Mouse (Mus musculus) brain, embryonic 14.5 days (tissue): ENCODE data around the gene Pgp. TPM values are rescaled to one million over a fixed set of nuclear protein-coding genes. Genes with fewer than 3 reads are reported as not detected.

Experiments used
- DNase-seq: peaks from one replicate; pipeline ENCODE4 v3.0.0-alpha.2; 2011; ENCODE audit warnings: low read depth
- CTCF ChIP-seq: fragments of 200-500 bp; IDR thresholded peaks from 2 replicates; pipeline ENCODE4 v1.5.1; 2012; ENCODE audit warnings: inconsistent platforms, mild to moderate bottlenecking, moderate library complexity, borderline replicate concordance; ENCODE audit not compliant: insufficient read depth, insufficient read length; ENCODE audit errors: extremely low read depth
- POLR2A ChIP-seq: fragments of 200-500 bp; IDR thresholded peaks from 2 replicates; pipeline ENCODE4 v1.6.1; 2012; ENCODE audit warnings: mild to moderate bottlenecking, inconsistent platforms, borderline replicate concordance; ENCODE audit not compliant: poor library complexity, insufficient read depth, insufficient read length, severe bottlenecking; ENCODE audit errors: extremely low read depth
- polyA plus RNA-seq: library from polyadenylated mRNA; depleted of rRNA; stranded (reverse); fragments of >200 nt; gene quantifications from 2 replicates; pipeline ENCODE4 v1.2.3, GENCODE M21; 2012

Gene Pgp
- polyA plus RNA-seq, 1 experiment, result 49.6 TPM

DNA sequence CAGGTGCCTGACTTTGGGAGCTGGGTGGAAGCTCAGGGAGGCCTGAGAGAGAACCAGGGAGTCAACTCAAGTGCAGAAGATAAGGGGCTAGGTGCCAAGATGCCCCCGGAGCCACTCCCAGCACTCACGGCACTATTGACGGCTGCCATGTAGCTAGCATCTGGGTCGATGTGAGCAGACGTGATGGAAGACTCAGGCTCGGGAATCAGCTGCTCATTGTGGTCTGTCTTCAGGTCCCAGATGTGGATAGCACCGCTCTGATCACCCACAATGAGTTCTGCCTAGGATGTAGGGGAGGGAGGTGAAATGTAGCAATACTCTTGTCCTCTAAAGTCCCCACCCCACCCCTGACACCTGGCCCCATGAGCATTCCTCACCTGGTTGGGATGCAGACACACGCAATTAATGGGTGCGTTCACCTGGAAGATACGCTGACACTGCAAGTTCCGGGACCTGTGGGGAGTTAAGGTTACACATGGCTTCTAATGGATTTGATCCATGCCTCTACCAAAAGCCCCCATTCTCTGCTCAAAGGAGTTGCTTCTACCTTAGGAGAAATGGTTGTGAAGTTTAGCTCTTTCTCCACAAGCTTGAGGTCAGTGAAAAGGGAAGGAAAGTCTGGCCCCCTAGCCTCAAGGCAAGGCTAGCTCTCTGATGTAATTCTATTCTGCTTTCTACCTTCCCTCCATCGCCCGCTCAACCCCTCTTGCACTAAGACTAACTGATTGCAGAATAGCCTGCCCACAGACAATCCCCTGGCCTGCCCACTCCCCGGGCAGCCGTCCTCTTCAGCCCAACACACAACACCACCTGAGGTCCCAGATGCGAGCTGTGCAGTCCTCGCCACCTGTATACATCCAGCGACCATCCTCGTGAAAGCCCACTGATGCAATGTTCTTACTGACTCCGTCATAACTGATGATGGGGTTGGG lies 7.1 kb downstream of the Pgp start:
- no peak for DNase-seq
- TF ChIP-seq CTCF, result no peak
- no peak for TF ChIP-seq POLR2A

- TF ChIP-seq POLR2A, result no peak
- TF ChIP-seq CTCF, result no peak
- DNase-seq, result no peak
These were observed 7.9 kb downstream of the Pgp start for GRCm38 (mm10) chr17:24477985-24478600.

GRCm38 (mm10) chr17:24478663-24479380 lies 8.6 kb downstream of the Pgp start, which contains the start of gene Mlst8:
Gene Mlst8 (minus strand): TSS chr17:24479078.
- peak; percentile 98 for DNase-seq
- TF ChIP-seq POLR2A, result peak; percentile 51; the same call in 1 of the 2 replicates
- peak; percentile 91 for TF ChIP-seq CTCF

GRCm38 (mm10) chr17:24479431-24479830 lies 9.2 kb downstream of the Pgp start:
- no peak for DNase-seq
- no peak for TF ChIP-seq CTCF
- no peak for TF ChIP-seq POLR2A

DNA sequence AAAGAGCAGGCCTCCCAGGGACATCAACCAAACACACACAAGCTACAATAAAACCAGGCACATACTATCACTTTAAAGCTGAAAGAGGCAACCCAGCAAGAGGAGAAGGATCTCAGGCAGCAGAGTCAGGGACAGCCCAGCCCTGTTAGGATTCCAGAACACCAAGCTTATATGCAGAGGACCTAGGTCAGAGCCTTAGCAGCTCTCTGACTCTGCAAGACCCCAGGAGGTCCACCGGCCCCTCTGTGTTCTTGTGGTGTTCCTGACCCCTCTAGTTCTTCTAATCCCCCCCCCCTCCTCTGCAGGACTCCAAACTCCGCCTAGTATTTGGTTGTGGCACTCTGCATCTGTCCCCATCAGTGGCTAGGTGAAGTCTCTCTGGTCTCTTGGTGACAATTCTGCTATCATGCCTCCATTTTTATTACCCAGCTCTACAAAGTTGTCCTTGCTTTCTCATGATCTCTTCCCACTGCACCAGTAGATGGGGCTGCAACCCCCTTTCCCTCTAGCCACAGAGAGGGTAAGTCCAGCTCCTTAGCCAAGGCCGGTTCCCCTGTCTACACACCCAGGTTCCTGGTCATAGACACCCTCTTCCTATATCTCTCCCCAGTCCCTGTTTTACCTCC lies 10.1 kb downstream of the Pgp start:
- TF ChIP-seq POLR2A, result no peak
- peak; percentile 38; the same call in 1 of the 2 replicates for TF ChIP-seq CTCF
- no peak for DNase-seq

GRCm38 (mm10) chr17:24481027-24481815 lies 11.0 kb downstream of the Pgp start:
- no peak for TF ChIP-seq POLR2A
- TF ChIP-seq CTCF, result no peak
- no peak for DNase-seq

- DNase-seq, result no peak
- TF ChIP-seq CTCF (no peak), POLR2A (no peak)
These were observed 13.3 kb downstream of the Pgp start for GRCm38 (mm10) chr17:24483495-24483894.

DNA sequence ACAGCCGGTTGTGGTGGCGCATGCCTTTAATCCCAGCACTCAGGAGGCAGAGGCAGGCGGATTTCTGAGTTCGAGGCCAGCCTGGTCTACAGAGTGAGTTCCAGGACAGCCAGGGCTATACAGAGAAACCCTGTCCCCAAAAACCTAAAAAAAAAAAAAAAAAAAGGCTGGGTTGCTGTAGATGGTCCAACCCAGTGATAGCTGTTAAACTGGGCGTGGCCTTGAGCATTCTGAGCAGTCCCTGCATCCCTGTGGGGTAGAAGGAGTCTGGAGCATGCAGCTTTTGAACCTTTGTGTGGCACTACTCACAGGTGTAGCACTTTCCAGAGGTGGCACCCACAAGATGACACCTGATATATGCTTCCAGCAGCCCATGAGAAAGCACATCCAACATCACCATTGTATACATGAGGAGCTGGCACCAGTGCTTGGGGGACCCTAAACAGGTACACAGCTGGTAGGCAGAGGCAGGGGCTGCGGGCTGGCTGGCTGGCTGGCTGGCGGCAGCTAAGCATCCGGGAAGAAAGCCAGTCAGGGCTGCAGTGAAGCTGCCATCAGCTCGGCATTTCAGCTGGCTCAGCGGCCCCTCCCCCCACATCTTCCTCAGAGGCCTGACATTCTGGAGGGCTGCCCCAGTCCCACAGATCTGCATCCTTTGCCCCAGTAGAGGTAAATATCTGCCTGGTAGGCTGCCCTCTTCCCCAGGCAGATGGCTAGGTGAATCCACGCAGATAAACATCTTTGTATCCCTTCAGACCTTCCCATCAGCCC lies 15.1 kb downstream of the Pgp start:
- no peak for TF ChIP-seq CTCF
- no peak for TF ChIP-seq POLR2A
- DNase-seq, result peak; percentile 82

GRCm38 (mm10) chr17:24488186-24488661 lies 18.0 kb downstream of the Pgp start, which contains the start of gene Caskin1:
Gene Caskin1 (plus strand): TSS chr17:24488601.
- DNase-seq, result peak; percentile 66
- TF ChIP-seq POLR2A, result peak; percentile 49
- no peak for TF ChIP-seq CTCF

GRCm38 (mm10) chr17:24488662-24489264 lies 18.6 kb downstream of the Pgp start:
- 0 out of 2 replicates have a peak, but pooled peaks have one; percentile 20 for TF ChIP-seq POLR2A
- no peak for TF ChIP-seq CTCF
- peak; percentile 72 for DNase-seq
